Mouse (Mus musculus) liver, embryonic 14.5 days (tissue): Measurements from ENCODE around the gene Rnaseh2a.

Source experiments
- CTCF ChIP-seq: IDR thresholded peaks from 2 replicates; pipeline ENCODE4 v1.5.1; 2016; ENCODE audit warnings: antibody characterized with exemption, low read depth, control low read depth
- EP300 ChIP-seq: IDR thresholded peaks from 2 replicates; pipeline ENCODE4 v1.6.1; 2016; ENCODE audit warnings: antibody characterized with exemption, low read depth

DNA sequence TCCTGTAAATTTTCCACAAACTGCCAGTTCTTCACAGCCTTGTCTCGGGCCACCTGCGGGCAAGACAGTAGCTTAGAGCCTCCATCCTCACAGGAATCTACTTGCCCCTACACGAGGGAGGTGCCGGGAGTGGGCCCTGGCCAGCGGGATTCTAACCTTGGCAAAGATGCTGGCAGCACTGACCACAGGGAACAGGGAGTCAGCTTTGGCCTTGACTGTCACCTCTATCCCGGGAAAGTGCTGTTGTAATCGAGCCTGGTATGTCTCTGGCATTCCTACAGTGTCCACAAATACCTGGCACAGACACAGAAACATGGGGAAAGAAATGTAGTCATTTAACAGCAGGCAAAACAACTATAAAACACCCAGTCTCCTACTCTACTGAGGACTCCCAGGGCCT, 9.8 kb downstream of the Rnaseh2a start:
- TF ChIP-seq EP300, result no peak
- TF ChIP-seq CTCF, result no peak
